Comparison of ENCODE assay signal across 16 mouse cellular contexts in the genomic region with DNA sequence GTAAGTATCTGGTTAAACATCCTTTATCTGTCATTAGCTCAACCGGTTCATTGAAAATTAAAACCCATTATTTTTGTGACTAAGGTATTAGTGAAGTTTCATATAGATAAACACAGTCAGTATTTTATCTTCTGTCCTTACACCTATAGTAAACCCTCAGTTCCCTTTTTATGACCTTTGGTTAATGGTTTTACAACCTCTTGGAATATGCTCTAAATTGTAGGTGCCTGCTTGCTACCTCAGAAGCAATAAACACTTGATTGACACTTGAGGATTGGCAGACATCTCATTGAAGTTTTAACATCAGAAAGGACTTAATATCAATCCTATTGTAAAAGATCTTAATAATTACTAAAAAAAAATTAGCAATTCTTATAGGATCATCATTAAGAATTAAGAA.
"Had no signal": no experiment of that assay in that cellular context is flagged by ENCODE, and none has a peak within 500 bp of the region (broad histone marks: within the 10 kb centered on the region; RNA-seq: fewer than 3 reads in every experiment).

No protein-coding gene starts in this region.

- H3K9me3 ChIP-seq: neural tube, embryonic 12.5 days; neural tube, embryonic 13.5 days; neural tube, embryonic 15.5 days; stomach, embryonic 15.5 days had no signal

- DNase-seq: retina, postnatal 1 day; right cerebral cortex, adult 18-20 months; right cerebral cortex, postnatal 14 days; right cerebral cortex, postnatal 25 days; right cerebral cortex, postnatal 4 days; spleen, adult 18-20 months; thymus, adult 18-20 months; thymus, adult 2 months; thymus, postnatal 14 days; thymus, postnatal 25 days; thymus, postnatal 4 days had no signal

- H3K4me2 ChIP-seq: neural tube, embryonic 12.5 days; neural tube, embryonic 13.5 days; neural tube, embryonic 15.5 days; stomach, embryonic 15.5 days had no signal

- H3K27me3 ChIP-seq: neural tube, embryonic 12.5 days; neural tube, embryonic 13.5 days; neural tube, embryonic 15.5 days; stomach, embryonic 15.5 days had no signal

- H3K4me3 ChIP-seq: neural tube, embryonic 12.5 days; neural tube, embryonic 13.5 days; neural tube, embryonic 15.5 days; stomach, embryonic 15.5 days had no signal

- H3K9ac ChIP-seq: neural tube, embryonic 12.5 days; neural tube, embryonic 13.5 days; neural tube, embryonic 15.5 days; stomach, embryonic 15.5 days had no signal

- H3K4me1 ChIP-seq: neural tube, embryonic 12.5 days; neural tube, embryonic 13.5 days; neural tube, embryonic 15.5 days; stomach, embryonic 15.5 days had no signal

- H3K27ac ChIP-seq: neural tube, embryonic 12.5 days; neural tube, embryonic 13.5 days; neural tube, embryonic 15.5 days; stomach, embryonic 15.5 days; stomach, postnatal 0 days had no signal
